ENCODE assay signal across 30 mouse cellular contexts in the genomic region with DNA sequence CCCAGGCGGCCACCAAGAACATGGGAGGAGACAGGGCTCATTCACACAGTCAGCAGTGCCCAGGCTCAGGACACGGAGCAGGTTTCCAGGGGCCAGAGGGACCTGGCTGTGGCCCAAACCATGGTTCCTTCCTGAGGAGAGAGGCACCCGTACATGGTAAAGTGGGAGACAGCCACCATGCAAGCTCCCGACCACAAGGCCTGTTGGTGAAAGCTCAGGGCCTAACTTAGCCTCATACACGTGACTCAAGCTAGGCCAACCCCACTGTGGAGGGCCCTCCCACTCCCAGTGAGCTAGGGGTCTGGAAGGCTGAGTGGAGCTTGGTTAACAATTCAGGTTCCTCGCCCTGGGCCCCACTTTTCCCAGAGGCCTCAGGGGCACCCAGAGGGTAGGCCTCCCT. TPM values are rescaled to one million over a fixed set of nuclear protein-coding genes. Genes with fewer than 3 reads are reported as not detected.
DNase-seq lines count a peak whose midpoint lies in the region; ATAC-seq and TF ChIP-seq lines count a peak whose summit lies in the region.
"Had no signal": no experiment of that assay in that cellular context is flagged by ENCODE, and none has a peak within 500 bp of the region (broad histone marks: within the 10 kb centered on the region; RNA-seq: fewer than 3 reads in every experiment).

No protein-coding gene starts in this region.

- no peaks in the 10 kb centered on the region for H3K4me1 ChIP-seq in embryonic facial prominence, embryonic 15.5 days
- H3K4me1 ChIP-seq in embryonic facial prominence, embryonic 10.5 days: no peaks in the 10 kb centered on the region
- no peaks in the 10 kb centered on the region for H3K4me1 ChIP-seq in liver, embryonic 13.5 days (replicated peaks)
- H3K4me1 ChIP-seq in E14TG2a.4 (replicated peaks; ENCODE audit: low read depth, low read length): peaks cover 18% of the 10 kb centered on the region
- H3K4me1 ChIP-seq: embryonic facial prominence, embryonic 12.5 days; heart, embryonic 10.5 days; heart, embryonic 15.5 days; kidney, embryonic 15.5 days; liver, embryonic 15.5 days; midbrain, embryonic 12.5 days; neural tube, embryonic 13.5 days had no signal

- no peak for TF ChIP-seq CTCF in E14TG2a.4 (conservative IDR thresholded peaks at IDR 0.05; ENCODE audit: low read length)

- ATAC-seq in embryonic facial prominence, embryonic 15.5 days (ENCODE audit: insufficient number of reproducible peaks, low FRiP score, low TSS enrichment, low read depth): peak; percentile 48; the same call in 1 of the 2 replicates
- 0 out of 2 replicates have a peak, but pooled peaks have one; percentile 12 for ATAC-seq in liver, embryonic 13.5 days (ENCODE audit: low read depth)
- ATAC-seq in hematopoietic stem cell, adult 5-6 weeks (replicated peaks in 1 of 2; ENCODE audit: insufficient read depth in 1 of 2, low FRiP score in 2 of 2, low TSS enrichment in 1 of 2, low read depth in 1 of 2, poor library complexity in 2 of 2, severe bottlenecking in 2 of 2): peak; percentile 88 to 94
- ATAC-seq: activated CD4-positive, CD25-positive, alpha-beta regulatory T cell, adult 4 months; forebrain, postnatal 0 days had no signal

- 74% methylated on average over 6 of the region's 6 CpGs for WGBS in embryonic facial prominence, embryonic 15.5 days
- WGBS in embryonic facial prominence, embryonic 10.5 days: 84% methylated on average over 6 of the region's 6 CpGs
- WGBS in liver, embryonic 13.5 days (ENCODE audit: insufficient replicate concordance): 63% methylated on average over 6 of the region's 6 CpGs

- H3K27me3 ChIP-seq in embryonic facial prominence, embryonic 15.5 days: no peaks in the 10 kb centered on the region
- no peaks in the 10 kb centered on the region for H3K27me3 ChIP-seq in embryonic facial prominence, embryonic 10.5 days (replicated peaks; ENCODE audit: low read depth, poor library complexity, severe bottlenecking)
- H3K27me3 ChIP-seq in liver, embryonic 13.5 days: no peaks in the 10 kb centered on the region
- peaks cover 4% of the 10 kb centered on the region for H3K27me3 ChIP-seq in E14TG2a.4 (ENCODE audit: insufficient read depth, low read length)
- H3K27me3 ChIP-seq: embryonic facial prominence, embryonic 12.5 days; heart, embryonic 15.5 days; kidney, embryonic 15.5 days; liver, embryonic 15.5 days; midbrain, embryonic 12.5 days; neural tube, embryonic 13.5 days had no signal

- H3K4me2 ChIP-seq in embryonic facial prominence, embryonic 15.5 days (replicated peaks): no peak overlapping the region
- no peak overlapping the region for H3K4me2 ChIP-seq in liver, embryonic 13.5 days
- H3K4me2 ChIP-seq: embryonic facial prominence, embryonic 12.5 days; heart, embryonic 15.5 days; hindbrain, embryonic 14.5 days; kidney, embryonic 15.5 days; liver, embryonic 15.5 days; midbrain, embryonic 12.5 days; neural tube, embryonic 13.5 days had no signal

- H3K9ac ChIP-seq in embryonic facial prominence, embryonic 15.5 days: no peak overlapping the region
- no peak overlapping the region for H3K9ac ChIP-seq in liver, embryonic 13.5 days
- H3K9ac ChIP-seq: embryonic facial prominence, embryonic 12.5 days; forebrain, postnatal 0 days; heart, embryonic 15.5 days; hindbrain, embryonic 14.5 days; kidney, embryonic 15.5 days; liver, embryonic 15.5 days; midbrain, embryonic 12.5 days; neural tube, embryonic 13.5 days had no signal

- H3K4me3 ChIP-seq in embryonic facial prominence, embryonic 15.5 days (replicated peaks): no peak overlapping the region
- no peak overlapping the region for H3K4me3 ChIP-seq in embryonic facial prominence, embryonic 10.5 days
- H3K4me3 ChIP-seq in liver, embryonic 13.5 days (replicated peaks): no peak overlapping the region
- peak overlapping the region; percentile 49 for H3K4me3 ChIP-seq in E14TG2a.4 (replicated peaks; ENCODE audit: low read length)
- H3K4me3 ChIP-seq: embryonic facial prominence, embryonic 12.5 days; heart, embryonic 10.5 days; heart, embryonic 15.5 days; kidney, embryonic 15.5 days; layer of hippocampus, adult 2 months; left cerebral cortex, adult 2 months; liver, embryonic 15.5 days; midbrain, embryonic 12.5 days; neural tube, embryonic 13.5 days had no signal

- no peak for DNase-seq in embryonic facial prominence, embryonic 10.5 days (ENCODE audit: low spot score)
- DNase-seq in liver, embryonic 13.5 days: no peak
- no peak for DNase-seq in liver
- DNase-seq in adrenal gland, adult 18-20 months (ENCODE audit: low spot score in 2 of 2): no peak
- no peak for DNase-seq in spleen, postnatal 4 days (ENCODE audit: low spot score in 2 of 2)
- DNase-seq: adrenal gland, adult 8-10 months; cerebellum, adult 2 months; forebrain, postnatal 0 days; heart, postnatal 36 days; kidney, adult 18-20 months; kidney, postnatal 25 days; lung, postnatal 10 days; right cerebral cortex, postnatal 4 days; thymus, adult 2 months; thymus, postnatal 36 days had no signal

- H3K36me3 ChIP-seq in embryonic facial prominence, embryonic 15.5 days: no peaks in the 10 kb centered on the region
- no peaks in the 10 kb centered on the region for H3K36me3 ChIP-seq in embryonic facial prominence, embryonic 10.5 days (replicated peaks)
- H3K36me3 ChIP-seq in liver, embryonic 13.5 days: no peaks in the 10 kb centered on the region
- H3K36me3 ChIP-seq in E14TG2a.4 (ENCODE audit: insufficient read depth, low read length): no peaks in the 10 kb centered on the region
- H3K36me3 ChIP-seq: embryonic facial prominence, embryonic 12.5 days; heart, embryonic 10.5 days; heart, embryonic 15.5 days; kidney, embryonic 15.5 days; liver, embryonic 15.5 days; midbrain, embryonic 12.5 days; neural tube, embryonic 13.5 days had no signal

- no peaks in the 10 kb centered on the region for H3K9me3 ChIP-seq in embryonic facial prominence, embryonic 15.5 days (replicated peaks)
- no peaks in the 10 kb centered on the region for H3K9me3 ChIP-seq in embryonic facial prominence, embryonic 10.5 days
- no peaks in the 10 kb centered on the region for H3K9me3 ChIP-seq in liver, embryonic 13.5 days (replicated peaks)
- no peaks in the 10 kb centered on the region for H3K9me3 ChIP-seq in E14TG2a.4 (ENCODE audit: low read length)
- H3K9me3 ChIP-seq: embryonic facial prominence, embryonic 12.5 days; heart, embryonic 10.5 days; heart, embryonic 15.5 days; kidney, embryonic 15.5 days; liver, embryonic 15.5 days; midbrain, embryonic 12.5 days; neural tube, embryonic 13.5 days had no signal

- no peak overlapping the region for H3K27ac ChIP-seq in embryonic facial prominence, embryonic 15.5 days (replicated peaks)
- H3K27ac ChIP-seq in embryonic facial prominence, embryonic 10.5 days (replicated peaks): no peak overlapping the region; the same call in 1 of the 2 replicates
- no peak overlapping the region for H3K27ac ChIP-seq in liver, embryonic 13.5 days
- H3K27ac ChIP-seq: embryonic facial prominence, embryonic 12.5 days; heart, embryonic 10.5 days; heart, embryonic 15.5 days; hindbrain, embryonic 14.5 days; kidney, embryonic 15.5 days; left cerebral cortex, adult 2 months; liver, embryonic 15.5 days; macrophage; midbrain, embryonic 12.5 days; neural tube, embryonic 13.5 days had no signal

RNA-seq across cellular contexts. Expression of a gene that starts 30.1 kb away (rescaled TPM):
- 0.65 and 0.98 TPM in 2 replicates for polyA plus RNA-seq in embryonic facial prominence, embryonic 15.5 days (2015; fragmentation: Nextera tagmentation; extraction: Ambion mirVana)
- 0.21 and 0.34 TPM in 2 replicates for polyA plus RNA-seq in embryonic facial prominence, embryonic 10.5 days (2016; fragmentation: Nextera tagmentation; extraction: Ambion mirVana)
- polyA plus RNA-seq in liver, embryonic 13.5 days (2015; fragmentation: Nextera tagmentation; extraction: Ambion mirVana): 0.07 and 0.08 TPM in 2 replicates
- total RNA-seq in hematopoietic stem cell, adult 5-6 weeks (2017): 0.30 and 0.56 TPM in 2 replicates
- 1 to 10 TPM; 1.1 to 1.9 TPM for total RNA-seq in adrenal gland, adult 18-20 months (2021)

Comparison
In these comparisons a context has a peak if more than half of its experiments do, and no peak if none do; other contexts are left out.
1. ATAC-seq: peak in every context shown above with its lines; median percentile 91 in hematopoietic stem cell, adult 5-6 weeks; 48 in embryonic facial prominence, embryonic 15.5 days; 12 in liver, embryonic 13.5 days.